Mouse (Mus musculus): ENCODE results near the gene Erc2.
A peak's percentile ranks its signal among the peaks of the same experiment; 100 is the strongest.

Erc2 gene

DNA sequence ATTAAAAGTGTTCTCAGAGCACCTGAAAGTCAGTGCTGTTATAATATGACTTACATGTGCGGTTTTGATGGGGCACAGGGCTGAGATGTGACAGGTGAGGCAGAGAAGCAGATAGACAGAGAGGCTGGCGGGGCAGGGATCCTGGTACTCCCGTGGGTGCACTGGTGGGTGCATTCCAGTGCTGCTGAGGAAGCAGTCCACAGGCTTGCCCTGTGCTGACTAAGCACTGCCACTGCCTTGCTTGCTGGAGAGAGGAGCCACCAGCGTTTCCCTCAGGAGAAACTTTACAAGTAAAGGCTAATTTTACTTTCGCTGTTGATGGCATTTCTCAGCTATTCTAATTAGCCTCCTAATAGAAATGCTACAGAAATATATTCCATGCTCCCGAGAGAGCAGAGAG is 45.9 kb downstream of the Erc2 start:
- no peak for DNase-seq

DNA sequence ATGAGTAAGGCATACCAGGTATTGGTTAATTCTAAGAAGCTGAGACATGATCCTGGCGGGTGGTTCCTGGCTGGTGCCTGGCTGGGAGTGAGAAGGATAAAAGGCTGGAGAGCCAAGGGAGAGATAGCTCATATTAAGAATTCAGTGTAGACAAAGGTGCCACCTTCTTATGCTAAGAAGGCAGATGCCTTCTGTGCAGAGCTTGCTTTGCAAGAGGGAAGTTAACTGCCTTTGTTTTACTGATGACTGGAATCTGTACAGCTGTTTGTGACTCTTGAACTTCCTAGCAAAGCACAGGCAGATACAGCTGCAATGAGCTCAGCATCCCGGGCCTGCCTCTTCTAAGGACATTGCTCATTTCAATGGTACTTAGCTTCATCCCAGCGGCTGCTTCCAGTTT is 47.7 kb downstream of the Erc2 start:
- DNase-seq: no peak

DNA sequence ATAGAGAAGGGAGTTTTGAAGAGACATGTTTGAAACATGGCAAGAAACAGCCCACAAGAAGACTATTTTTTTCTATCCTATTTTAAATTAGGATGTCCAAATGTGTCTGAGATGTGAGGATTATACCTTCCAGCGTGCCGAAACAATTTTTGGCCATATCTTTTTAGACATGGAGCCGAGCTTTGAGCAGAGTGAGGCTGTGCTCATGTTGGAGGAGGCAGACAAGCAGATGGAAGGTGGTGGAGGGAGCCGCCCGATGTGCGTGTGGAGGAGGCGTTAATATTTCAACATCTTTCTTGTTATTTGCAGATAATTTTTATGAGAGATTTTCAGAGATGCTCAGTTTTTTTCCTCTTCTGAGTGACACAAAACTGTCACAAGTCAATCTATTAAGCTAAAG is 50.5 kb downstream of the Erc2 start:
- DNase-seq: no peak

DNA sequence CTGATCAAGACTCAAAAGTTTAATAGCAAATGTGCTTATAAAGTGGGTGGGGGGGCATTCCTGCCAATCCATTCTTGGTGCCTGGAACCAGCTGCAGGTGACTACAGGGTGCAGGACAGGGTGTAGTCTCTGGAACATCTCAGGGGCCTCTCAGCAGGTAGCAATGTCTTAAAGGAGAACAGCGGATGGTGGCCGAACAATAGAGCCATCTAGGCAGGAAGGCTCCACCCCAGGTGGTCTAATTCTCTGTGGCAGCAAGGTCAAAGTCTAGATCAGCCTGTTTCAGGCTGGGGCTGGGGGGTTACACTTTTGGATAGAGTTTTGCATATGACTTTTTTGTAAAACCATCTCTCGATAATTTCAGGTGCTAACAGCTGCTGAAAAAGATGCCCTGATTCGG is 51.9 kb downstream of the Erc2 start:
- no peak for DNase-seq

DNA sequence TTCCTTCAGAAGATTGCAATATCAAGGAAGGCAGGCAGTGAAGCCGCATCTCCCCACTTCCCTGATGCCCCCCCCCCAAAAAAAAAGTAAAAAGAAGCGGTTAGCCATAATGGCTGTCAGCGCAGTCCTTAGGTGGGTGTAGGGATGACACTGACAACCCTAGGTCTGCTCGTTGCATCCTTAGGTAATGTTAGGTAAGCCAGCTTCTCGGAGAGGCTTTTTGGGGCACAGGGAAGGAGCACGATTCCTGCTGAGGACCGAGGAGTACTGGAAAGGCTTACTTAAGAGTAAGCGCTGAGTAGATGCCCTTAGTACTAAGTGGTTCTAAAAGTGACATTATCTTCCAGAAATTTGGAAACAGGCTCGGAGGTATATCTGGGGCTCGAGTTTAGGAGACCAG is 52.3 kb downstream of the Erc2 start:
- DNase-seq: no peak

DNA sequence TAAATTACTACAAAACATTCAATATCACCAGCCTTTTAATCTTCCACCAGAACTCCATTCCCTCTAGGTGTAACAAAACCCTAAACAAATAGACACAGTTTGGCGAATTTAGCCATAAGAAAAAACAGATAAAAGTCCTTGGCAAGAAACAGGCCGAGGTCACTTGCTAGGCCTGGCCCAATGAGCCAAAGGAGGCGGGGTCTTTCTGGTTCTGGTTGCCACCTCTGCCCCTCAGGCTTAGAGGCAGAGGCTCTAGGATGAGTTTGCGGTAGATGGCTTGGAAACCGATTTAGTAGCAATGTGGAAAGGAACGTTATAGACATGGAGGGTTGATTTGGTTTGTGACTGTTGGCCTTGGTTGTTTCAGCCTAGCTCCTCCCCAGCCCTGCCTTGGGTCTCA is 52.8 kb downstream of the Erc2 start:
- DNase-seq: no peak

DNA sequence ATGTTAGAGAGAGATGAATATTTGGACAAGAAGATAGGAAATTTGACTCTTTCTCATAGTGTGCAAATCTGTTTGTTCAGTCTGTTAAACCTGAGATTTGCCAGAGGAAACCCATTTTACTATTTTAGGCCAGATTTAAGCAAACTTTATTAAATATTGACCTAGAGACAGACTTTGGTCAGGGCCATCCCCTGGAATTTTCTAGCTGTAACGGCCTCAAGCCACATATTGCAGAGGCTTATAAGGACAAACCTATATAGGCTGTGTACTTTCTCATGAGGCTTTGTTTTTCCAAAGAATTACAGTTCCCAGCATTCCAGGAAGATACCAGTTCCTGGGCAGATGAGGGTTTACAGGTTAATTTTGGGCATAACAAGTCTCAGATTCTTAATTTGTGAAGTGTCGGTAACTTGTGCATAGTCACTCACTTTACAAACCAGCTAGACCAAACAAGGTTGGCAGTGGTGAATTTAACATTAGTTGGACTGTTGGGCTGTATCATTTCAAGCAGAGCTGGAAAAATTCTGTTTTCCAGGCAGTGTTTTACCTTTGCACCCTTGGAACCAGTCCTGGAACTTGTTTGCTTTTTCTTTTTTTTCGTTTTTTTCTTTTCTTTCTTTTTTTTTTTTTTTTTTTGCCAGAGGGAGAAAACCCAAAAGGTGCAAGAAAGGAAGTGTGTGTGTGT is 60.3 kb downstream of the Erc2 start:
- no peak for DNase-seq

DNA sequence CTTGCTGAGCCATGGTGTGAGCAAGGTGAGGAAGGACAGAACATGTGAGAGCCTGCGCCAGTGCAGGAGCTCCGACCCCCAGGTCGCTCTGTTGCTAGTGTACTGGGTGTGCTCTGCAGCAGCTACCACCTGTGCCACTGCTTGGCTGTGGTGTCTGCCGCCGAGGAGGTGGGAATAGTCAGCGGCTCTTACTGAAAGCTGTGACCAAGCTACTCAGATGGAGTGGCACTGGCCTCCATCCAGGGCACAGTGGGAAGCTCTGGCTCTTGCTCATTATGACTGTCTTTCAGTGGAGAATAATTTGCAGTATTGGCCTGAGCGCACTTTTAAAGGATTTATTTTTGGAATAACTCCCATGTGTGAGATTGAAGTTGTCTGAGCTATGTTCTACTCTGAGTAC is 73.6 kb downstream of the Erc2 start:
- no peak for DNase-seq

DNA sequence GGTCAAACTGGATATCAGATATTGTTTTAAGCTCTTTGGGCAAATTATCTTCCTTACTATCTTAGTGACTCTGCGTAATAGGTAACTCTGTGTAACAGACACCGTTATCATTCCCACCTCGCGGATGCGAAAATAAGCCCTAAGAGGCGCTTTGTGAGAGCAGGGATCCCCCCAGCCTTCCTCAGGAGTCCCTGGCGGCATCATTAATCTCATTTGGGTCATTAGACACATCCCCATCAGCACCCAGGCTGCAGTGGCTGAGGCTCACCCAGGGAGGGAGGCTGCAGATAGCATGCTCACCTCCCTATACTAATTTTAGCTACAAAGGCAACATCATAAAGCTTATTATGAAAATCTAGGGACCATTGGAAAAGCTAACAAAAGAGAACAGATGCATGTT is 95.1 kb downstream of the Erc2 start:
- no peak for DNase-seq

DNA sequence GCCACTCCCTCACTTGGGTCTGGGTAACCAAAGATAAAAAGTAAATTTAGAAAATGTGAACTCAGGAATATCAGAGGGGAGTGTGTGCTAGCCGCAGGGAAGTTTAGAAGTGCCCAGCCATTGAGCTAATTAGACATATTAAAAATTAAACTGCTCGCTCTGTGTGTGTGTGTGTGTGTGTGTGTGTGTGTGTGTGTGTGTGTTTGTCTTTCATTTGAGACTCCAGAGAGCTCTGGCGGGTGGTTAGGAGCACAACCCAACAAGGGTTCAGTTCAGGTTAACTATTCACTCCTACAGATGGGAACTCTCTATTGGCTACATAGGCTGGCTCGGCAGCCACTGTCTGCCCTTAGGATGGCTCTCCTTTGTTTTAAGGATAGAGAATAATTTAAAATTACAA is 97.4 kb downstream of the Erc2 start:
- no peak for DNase-seq

DNA sequence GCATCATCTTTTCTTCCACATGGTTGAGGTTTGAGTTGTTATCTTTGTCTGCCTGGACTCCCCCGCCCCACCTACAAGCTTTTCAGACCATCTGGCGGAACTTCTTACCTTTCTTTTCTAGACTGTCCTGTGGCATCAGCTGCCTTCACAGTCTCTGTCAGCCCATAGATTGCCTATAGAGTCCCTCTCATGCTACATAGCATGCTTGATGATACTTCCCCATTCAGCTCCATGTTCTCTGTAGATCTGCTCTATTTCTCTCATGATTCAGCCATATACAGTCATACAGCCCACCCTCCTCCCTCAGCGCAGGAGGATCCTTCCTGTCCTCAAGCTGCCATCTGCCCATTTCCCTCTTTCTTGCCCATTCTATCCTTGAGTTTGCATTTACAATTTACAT is 98.7 kb downstream of the Erc2 start:
- no peak for DNase-seq

DNA sequence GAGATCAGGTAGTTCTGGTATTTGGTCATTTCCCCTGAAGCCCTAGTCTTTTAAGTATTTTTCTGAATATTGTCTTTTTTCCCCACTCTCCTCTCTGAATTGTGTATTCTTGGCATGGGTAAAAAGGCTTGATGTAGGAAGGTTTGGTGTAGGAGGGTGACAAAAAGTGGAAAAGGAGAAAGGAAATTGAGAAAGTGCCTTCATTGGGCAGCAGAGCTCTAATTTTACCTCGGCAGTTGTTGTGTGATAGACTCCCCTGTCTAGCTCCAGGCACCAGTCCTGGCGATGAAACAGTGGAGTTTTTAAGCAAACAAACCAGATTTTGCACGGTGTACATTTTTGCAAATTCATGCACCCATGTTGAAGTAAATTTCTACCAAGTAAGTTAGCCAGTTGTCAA is 99.5 kb downstream of the Erc2 start:
- no peak for DNase-seq

DNA sequence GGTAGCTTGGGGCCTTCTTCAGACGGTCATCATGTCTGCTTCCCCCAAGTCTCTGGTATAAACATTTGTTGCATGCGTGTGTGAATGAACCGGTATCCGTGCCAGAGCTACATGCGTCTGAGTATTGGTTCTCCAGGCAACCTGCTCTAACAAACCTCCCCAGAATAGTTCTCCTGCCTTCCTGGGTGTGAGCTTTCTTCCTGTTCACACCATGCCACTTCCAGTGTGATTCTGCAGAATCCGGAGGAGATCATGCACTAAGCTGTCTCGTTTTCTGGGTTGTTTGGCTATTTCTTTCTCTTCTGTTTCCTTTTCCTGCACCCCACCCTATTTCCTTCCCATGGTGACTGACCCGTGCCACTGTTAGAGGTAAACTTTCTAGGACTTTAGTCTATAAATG is 105.3 kb downstream of the Erc2 start:
- DNase-seq: no peak

DNA sequence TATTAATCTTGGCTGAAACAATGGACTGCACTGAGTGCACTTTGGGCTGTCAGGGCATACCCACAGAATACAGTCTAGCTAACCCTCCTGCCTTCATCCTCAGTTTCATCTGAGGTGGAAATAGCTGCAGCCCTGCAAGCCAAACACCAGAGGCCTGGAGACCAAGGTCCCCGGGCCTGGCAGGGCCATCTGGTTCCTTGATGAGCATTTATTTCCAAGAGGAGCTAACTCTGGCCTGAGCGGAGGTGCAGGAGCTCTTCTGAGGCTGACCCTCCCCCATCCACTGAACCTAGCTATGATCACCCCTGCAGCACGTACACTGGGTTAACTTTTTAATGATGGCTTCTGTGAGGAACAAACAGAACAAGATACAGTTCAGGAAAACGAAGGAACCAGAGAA is 108.9 kb downstream of the Erc2 start:
- no peak for DNase-seq

DNA sequence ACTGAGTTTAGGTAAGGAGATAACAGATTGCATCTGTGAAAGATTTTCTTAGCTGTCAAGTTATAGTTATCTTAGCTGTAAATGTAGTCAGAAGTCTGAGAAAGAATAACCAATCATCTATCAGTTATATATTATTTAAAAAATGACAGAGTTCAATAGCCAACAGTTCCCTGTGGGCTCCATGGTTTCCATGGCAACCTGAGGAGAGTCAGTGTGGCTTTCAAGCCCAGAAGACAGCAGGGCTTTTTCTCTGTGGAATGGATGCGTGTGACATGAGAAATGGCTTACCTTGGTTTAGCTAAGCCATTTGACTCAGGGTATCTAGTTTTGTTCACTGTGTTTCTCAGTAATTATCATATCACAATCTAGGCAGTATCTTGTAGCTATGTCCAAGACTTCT is 117.2 kb downstream of the Erc2 start:
- no peak for DNase-seq

DNA sequence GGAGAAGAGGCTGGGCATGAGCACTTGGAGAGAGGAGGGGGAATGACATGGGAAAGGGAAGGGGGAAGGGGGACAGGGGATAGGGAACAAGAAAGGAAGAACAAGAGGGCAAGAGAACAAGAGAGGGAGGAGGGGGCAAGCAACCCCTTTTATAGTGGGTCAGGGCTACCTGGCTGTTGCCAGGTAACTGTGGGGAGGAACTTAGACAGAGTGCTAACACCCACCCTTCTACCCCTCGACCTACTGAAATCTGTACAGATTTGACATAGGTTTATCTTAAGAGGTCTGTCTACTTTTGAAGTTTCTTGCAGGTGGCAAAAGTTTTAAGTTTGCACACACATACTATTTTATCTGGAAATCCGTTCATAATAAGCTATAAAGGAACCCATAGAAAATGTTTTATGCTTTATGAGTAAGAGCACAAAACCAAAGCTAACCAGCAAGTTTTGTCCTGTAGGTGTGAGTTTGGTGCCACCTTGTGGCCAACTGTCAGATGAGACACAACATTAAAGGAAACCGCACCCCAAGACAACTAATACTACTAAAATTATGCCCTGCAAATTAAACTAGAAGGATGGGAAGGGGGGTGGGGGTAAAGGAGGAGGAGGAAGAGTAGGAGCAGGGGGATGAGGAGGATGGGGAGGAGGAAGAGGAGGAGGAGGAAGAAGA is 119.2 kb downstream of the Erc2 start:
- DNase-seq: peak; percentile 5

DNA sequence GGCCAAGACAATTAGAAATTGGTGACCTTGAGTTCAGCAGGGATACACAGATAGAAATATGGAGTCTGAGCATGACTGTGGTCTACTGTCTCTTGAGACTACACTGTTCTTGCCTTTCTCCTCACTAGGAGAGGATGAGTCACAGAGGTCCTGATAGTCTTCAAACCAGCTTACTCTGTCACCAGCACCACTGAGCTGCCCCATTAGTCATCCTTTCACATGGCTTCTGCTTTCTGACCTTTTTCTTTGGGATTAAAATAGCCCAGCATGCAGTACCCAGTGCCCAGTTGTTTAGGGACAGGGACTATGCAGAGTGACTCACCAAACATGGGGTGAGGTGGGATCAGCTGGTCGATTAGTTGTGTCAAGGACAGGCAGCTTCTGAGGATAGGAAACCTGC is 132.1 kb downstream of the Erc2 start:
- no peak for DNase-seq

DNA sequence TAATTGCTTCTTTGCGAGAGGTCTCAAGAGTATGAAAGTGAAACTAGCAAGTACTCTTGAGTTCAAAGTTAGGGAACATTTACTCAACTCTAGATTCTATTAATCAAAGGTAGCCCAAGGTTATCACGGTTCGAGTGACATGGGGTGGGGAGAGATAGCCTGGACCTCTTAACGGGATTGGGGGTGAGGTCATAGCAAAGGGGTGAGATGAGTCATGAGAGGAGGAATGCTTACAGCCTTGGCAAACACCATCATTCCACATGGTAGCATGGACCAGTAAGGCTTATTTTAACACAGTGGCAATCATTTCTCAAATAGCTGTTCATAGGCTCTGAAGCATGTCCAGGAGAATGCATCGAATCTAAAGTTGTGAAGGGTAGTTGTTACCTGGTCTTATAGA is 134.7 kb downstream of the Erc2 start:
- DNase-seq: no peak

DNA sequence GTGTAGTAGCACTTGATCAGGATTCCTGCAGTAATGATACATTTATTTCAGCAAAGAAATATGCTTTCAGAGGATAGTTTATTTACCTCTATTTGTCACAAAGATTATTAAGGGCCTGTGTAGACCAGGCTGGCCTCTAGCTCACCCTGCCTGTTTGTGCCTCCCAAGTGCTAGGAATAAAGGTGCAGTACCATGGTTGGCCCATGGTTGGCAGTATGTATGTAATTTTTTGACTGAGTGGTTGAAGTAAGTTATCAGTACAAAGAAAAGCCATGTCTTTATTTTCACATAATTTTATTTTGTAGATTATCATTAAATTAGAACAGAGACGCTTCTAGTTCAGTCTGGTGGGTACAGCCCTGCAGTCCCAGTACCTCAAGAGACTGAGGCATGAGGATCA is 136.0 kb downstream of the Erc2 start:
- DNase-seq: no peak

DNA sequence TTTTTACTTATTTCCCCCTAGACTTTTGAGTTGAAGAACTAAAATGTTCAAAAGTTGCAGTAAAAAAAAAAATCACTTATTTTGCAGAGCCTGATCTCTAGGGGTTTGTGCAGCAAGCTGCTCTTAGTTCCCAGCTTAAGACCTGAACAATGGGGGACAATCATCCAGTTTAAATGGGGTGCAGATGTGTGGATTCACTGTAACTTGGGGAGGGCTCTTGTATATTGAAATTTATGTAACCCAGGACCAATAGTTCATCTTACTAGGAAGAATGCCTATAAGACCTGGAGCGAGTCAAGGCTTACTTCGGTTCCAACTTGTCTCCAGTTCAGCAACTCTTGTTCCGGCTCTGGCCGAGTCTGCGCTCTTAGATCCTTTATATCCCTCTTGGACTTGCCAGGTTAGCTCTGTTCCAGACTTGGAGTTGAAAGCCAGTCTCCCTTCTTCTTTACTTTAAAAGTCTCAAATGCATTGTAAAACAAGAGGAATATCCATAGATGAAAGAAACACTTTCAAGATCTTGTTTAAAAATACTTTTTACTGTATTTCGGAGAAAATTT is 136.9 kb downstream of the Erc2 start:
- no peak for DNase-seq

DNA sequence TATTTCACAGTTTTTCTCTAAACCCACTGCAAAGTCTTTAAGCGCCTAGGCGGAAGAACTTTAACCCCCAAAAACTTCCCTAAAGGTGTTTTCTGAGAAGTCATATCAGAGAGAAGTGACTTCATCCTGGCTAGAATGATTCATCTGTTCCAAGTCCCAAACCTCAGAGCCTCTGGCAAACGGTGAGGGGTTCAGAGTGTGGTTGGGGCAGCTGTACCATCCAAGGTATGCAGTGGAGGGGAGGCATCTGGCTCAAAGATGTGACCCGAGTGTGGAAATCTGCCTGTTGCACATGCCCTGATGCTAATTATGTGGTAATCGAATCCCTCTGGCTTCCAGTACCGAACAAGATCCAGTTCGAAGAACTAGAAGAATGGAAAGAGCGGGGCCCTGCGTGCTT is 137.8 kb downstream of the Erc2 start:
- no peak for DNase-seq

DNA sequence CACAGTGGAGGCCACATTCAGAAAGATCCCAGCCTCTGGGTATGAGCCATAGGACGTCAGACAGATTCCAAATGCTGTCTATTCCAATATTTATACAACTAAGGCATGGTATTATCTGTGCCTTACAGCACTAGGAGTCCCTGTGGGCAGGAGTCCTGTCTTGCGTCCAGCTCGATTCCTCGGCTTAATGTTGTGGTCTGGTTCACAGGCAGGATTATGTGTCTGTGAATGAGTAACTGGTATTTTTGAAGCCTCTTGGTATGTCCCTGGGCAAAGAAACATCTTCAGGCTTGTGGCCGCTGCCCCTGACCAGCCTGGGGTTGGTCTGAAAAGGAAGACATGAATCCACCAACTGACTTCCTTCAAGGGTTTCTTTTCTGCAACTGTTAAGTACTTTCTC is 153.1 kb downstream of the Erc2 start:
- no peak for DNase-seq

DNA sequence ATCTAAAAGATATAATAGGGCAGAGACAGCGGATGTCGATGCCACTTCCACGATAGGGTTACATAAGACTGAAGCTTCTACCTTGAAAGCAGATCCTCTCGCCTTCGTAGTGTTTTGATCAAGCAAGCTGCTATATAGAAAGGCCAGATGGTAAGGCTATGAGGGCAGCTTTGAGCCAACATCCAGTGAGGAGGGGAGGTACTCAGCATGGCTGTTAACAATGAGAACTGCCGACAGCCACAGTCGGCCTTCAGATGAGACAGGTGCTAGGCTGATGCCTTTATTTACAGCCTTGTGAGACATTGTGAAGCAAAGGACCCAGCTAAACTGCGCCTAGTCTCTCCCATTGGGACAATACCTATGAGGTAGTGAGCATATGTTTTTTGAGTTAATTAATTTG is 156.3 kb downstream of the Erc2 start:
- no peak for DNase-seq

DNA sequence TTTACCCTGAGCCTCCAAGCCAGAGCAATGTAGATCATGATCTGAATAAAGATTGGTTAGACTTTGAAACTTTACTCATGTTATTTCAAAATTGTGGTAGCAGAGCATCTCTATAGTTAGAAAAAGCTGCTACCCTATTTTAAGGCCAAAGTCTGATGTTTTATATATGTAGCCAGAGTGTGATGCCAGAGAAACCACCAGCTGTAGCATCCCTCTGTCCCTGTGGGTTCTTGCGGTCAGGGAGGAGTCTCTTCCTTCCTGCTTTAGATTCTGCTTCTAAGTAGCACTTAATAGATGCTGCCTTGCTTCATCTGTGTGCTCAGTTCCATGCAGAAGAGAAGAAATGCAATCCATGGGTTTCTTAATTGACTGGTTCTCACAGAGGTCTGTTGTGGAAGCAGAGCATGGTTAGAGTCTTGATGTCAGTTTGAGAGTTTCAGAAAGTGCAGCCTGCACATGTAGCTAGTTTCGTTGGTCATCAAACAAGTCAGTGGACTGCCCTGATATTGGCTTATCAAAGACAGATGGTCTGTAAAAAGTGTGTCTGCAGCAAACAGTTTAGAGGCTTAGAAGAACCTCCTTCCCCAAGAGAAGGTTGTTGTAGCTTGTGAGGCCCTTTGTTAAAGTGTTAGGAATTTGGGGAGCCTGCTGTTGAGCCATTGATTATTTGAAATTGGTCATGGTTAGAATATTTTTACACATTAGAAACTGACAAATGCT is 156.9 kb downstream of the Erc2 start:
- DNase-seq: no peak
